Mouse (Mus musculus) forebrain, embryonic 12.5 days (tissue): ENCODE data around the gene Gtf2e1. TPM values are rescaled to one million over a fixed set of nuclear protein-coding genes. Genes with fewer than 3 reads are reported as not detected.

Source experiments
- ATAC-seq: fragments of 200-750 bp; cut with Nextera tagmentation; 2 replicates; pipeline ENCODE4 v1.8.0; 2017; ENCODE audit warnings: moderate TSS enrichment; ENCODE audit not compliant: low FRiP score
- H3K27ac ChIP-seq: fragments of 300-500 bp; sonication (generic); 2 replicates; pipeline ENCODE4 v1.5.1; 2016; ENCODE audit warnings: mild to moderate bottlenecking
- H3K27me3 ChIP-seq: fragments of 300-500 bp; sonication (generic); 2 replicates; pipeline ENCODE4 v1.6.1; 2016; ENCODE audit warnings: mild to moderate bottlenecking
- H3K36me3 ChIP-seq: fragments of 300-500 bp; sonication (generic); replicated peaks from 2 replicates; pipeline ENCODE4 v1.6.1; 2016; ENCODE audit warnings: mild to moderate bottlenecking
- H3K4me1 ChIP-seq: fragments of 300-500 bp; sonication (generic); 2 replicates; pipeline ENCODE4 v1.6.1; 2016
- H3K4me2 ChIP-seq: fragments of 300-500 bp; sonication (generic); 2 replicates; pipeline ENCODE4 v1.6.1; 2016; ENCODE audit warnings: mild to moderate bottlenecking, moderate library complexity
- H3K4me3 ChIP-seq: fragments of 300-500 bp; sonication (generic); replicated peaks from 2 replicates; pipeline ENCODE4 v1.5.1; 2016; ENCODE audit warnings: mild to moderate bottlenecking
- H3K9ac ChIP-seq: fragments of 300-500 bp; sonication (generic); 2 replicates; pipeline ENCODE4 v1.6.1; 2016; ENCODE audit warnings: mild to moderate bottlenecking
- H3K9me3 ChIP-seq: fragments of 300-500 bp; sonication (generic); 2 replicates; pipeline ENCODE4 v1.6.1; 2016
- WGBS: fragments of 180-500 bp; shearing (Covaris S2); methylation state at CpG from one replicate; pipeline ENCODE4 v1.1.7; 2016; 5-methylcytosine and 5-hydroxymethylcytosine counted together
- polyA plus RNA-seq: library from polyadenylated mRNA; unstranded; fragments of >200 nt; fragmentation: Nextera tagmentation; extraction: Ambion mirVana; gene quantifications from 2 replicates; pipeline ENCODE4 v1.2.1, GENCODE M21; 2016

The Gtf2e1 gene
- polyA plus RNA-seq, 1 experiment from 2014 or later, result 49.3 TPM

- WGBS, result 93% methylated on average over 6 of the region's 6 CpGs
- Histone ChIP-seq H3K27ac (no peak overlapping the region), H3K4me2 (no peak overlapping the region), H3K4me3 (no peak overlapping the region), H3K36me3 (no peaks in the 10 kb centered on the region), H3K9ac (no peak overlapping the region), H3K4me1 (no peaks in the 10 kb centered on the region), H3K27me3 (no peaks in the 10 kb centered on the region), H3K9me3 (no peaks in the 10 kb centered on the region)
- no peak for ATAC-seq
Measured at GRCm38 (mm10) chr16:37463981-37464380, 75.6 kb downstream of the Gtf2e1 start.

GRCm38 (mm10) chr16:37462886-37463285 is 76.7 kb downstream of the Gtf2e1 start:
- 85% methylated on average over 4 of the region's 4 CpGs for WGBS
- ATAC-seq, result no peak

GRCm38 (mm10) chr16:37461601-37462000 is 78.0 kb downstream of the Gtf2e1 start:
- 91% methylated on average over 4 of the region's 4 CpGs for WGBS
- Histone ChIP-seq H3K27me3 (no peaks in the 10 kb centered on the region), H3K4me3 (no peak overlapping the region), H3K27ac (no peak overlapping the region), H3K36me3 (no peaks in the 10 kb centered on the region), H3K9ac (no peak overlapping the region), H3K4me1 (no peaks in the 10 kb centered on the region), H3K4me2 (no peak overlapping the region), H3K9me3 (no peaks in the 10 kb centered on the region)
- no peak for ATAC-seq

More at GRCm38 (mm10) chr16:37462886-37463285, 76.7 kb downstream of the Gtf2e1 start:
- no peaks in the 10 kb centered on the region for H3K4me1 ChIP-seq
- no peaks in the 10 kb centered on the region for H3K36me3 ChIP-seq
- no peak overlapping the region for H3K4me2 ChIP-seq
- no peak overlapping the region for H3K4me3 ChIP-seq
- H3K9ac ChIP-seq, result no peak overlapping the region
- H3K27ac ChIP-seq, result no peak overlapping the region
- H3K27me3 ChIP-seq, result no peaks in the 10 kb centered on the region
- no peaks in the 10 kb centered on the region for H3K9me3 ChIP-seq

Other genes with a start within 250 kb of the Gtf2e1 start
- 3.9 and 4.1 TPM in 2 replicates for gene Stxbp5l, start 154.8 kb downstream of the Gtf2e1 start, polyA plus RNA-seq
- 34.5 and 35.1 TPM in 2 replicates for gene Rabl3, start 96 bp upstream of the Gtf2e1 start, polyA plus RNA-seq
- 0.23 and 0.45 TPM in 2 replicates for gene Hgd, start 40.4 kb upstream of the Gtf2e1 start, polyA plus RNA-seq
- gene Ndufb4, start 114.7 kb upstream of the Gtf2e1 start, polyA plus RNA-seq, result 77.0 and 79.2 TPM in 2 replicates
- gene Fstl1, start 237.1 kb upstream of the Gtf2e1 start, polyA plus RNA-seq, result 146 and 173 TPM in 2 replicates